Mouse (Mus musculus): Measurements from ENCODE around the gene Enah. TPM values are rescaled to one million over a fixed set of nuclear protein-coding genes. Genes with fewer than 3 reads are reported as not detected.

Enah gene
- polyA plus RNA-seq, 1 experiment from 2014 or later = 18.6 TPM

GRCm38 (mm10) chr1:181953547-181953946 is 66.2 kb downstream of the Enah start:
- H3K4me2 ChIP-seq = no peak overlapping the region
- no peak overlapping the region for H3K27ac ChIP-seq
- no peak for ATAC-seq (replicated peaks; ENCODE audit: insufficient number of reproducible peaks, insufficient read depth, low FRiP score, low read depth)
- H3K36me3 ChIP-seq = peaks cover 11% of the 10 kb centered on the region; the same call in 1 of the 2 replicates
- H3K27me3 ChIP-seq = no peaks in the 10 kb centered on the region
- peaks cover 4% of the 10 kb centered on the region for H3K4me1 ChIP-seq (replicated peaks)
- no peak overlapping the region for H3K9ac ChIP-seq
- no peaks in the 10 kb centered on the region for H3K9me3 ChIP-seq (replicated peaks)
- no peak overlapping the region for H3K4me3 ChIP-seq

DNA sequence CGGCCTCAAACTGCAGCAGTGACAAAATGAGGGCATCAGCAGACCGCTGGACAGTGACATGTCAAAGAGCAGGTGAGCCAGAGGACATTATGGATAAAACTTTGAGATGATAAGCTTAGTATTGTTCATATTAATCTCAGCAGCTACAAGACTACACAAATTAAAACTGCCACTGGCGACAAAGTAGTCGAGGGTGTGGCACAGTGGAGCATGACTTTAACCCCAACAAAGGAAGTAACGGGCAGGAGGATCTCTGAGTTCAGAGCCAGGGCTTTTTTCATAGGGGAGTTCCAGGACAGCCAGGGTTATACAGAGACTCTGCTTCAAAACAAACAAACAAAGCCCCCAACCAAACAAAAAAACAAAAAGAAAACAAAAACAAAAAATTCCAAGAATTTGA is 68.5 kb downstream of the Enah start:
- Histone ChIP-seq H3K9me3 (replicated peaks) (no peaks in the 10 kb centered on the region), H3K27ac (no peak overlapping the region), H3K4me1 (replicated peaks) (peaks cover 4% of the 10 kb centered on the region), H3K4me2 (no peak overlapping the region), H3K27me3 (no peaks in the 10 kb centered on the region), H3K36me3 (peaks cover 9% of the 10 kb centered on the region; the same call in 1 of the 2 replicates), H3K4me3 (no peak overlapping the region), H3K9ac (no peak overlapping the region)
- no peak for ATAC-seq (replicated peaks; ENCODE audit: insufficient number of reproducible peaks, insufficient read depth, low FRiP score, low read depth)
- WGBS = 78% methylated on average over 5 of the region's 5 CpGs

- no peak overlapping the region for H3K27ac ChIP-seq
- peaks cover 4% of the 10 kb centered on the region for H3K4me1 ChIP-seq (replicated peaks)
- no peaks in the 10 kb centered on the region for H3K9me3 ChIP-seq (replicated peaks)
- no peak overlapping the region for H3K4me3 ChIP-seq
- H3K36me3 ChIP-seq = peaks cover 3% of the 10 kb centered on the region; the same call in 1 of the 2 replicates
- no peak overlapping the region for H3K4me2 ChIP-seq
- H3K9ac ChIP-seq = no peak overlapping the region
- no peaks in the 10 kb centered on the region for H3K27me3 ChIP-seq
- WGBS = 91% methylated on average over 9 of the region's 9 CpGs
- ATAC-seq (replicated peaks; ENCODE audit: insufficient number of reproducible peaks, insufficient read depth, low FRiP score, low read depth) = no peak
Observed at GRCm38 (mm10) chr1:181950721-181951120, 69.1 kb downstream of the Enah start.

DNA sequence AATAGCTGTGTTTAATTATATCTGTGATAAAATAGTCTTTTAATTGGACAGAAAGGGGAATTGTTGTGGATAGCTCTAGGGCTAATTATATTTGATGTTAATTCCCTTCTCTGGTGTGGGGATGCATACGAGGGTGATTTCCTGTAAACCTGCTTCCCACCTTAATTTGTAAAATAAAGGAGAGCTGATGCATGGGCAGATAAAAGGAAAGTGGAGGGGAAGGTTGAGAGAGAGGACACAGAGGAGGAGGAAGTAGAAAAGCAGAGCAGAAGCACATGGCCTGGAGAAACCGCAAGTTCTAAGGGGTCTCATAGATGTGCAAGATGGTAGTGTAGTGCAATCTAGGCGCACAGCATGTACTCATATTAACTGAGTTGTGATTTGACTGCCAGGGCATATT is 71.6 kb downstream of the Enah start:
- H3K9ac ChIP-seq = no peak overlapping the region
- H3K27ac ChIP-seq = no peak overlapping the region
- H3K36me3 ChIP-seq = no peaks in the 10 kb centered on the region
- no peak overlapping the region for H3K4me2 ChIP-seq
- H3K4me3 ChIP-seq = no peak overlapping the region
- ATAC-seq (replicated peaks; ENCODE audit: insufficient number of reproducible peaks, insufficient read depth, low FRiP score, low read depth) = no peak
- WGBS = 93% methylated on average over 3 of the region's 3 CpGs
- no peaks in the 10 kb centered on the region for H3K9me3 ChIP-seq (replicated peaks)
- no peaks in the 10 kb centered on the region for H3K27me3 ChIP-seq
- H3K4me1 ChIP-seq (replicated peaks) = peaks cover 4% of the 10 kb centered on the region

GRCm38 (mm10) chr1:181937064-181937463 is 82.7 kb downstream of the Enah start:
- WGBS = 31% methylated on average over 2 of the region's 2 CpGs
- no peak overlapping the region for H3K4me3 ChIP-seq
- H3K36me3 ChIP-seq = no peaks in the 10 kb centered on the region
- peaks cover 6% of the 10 kb centered on the region for H3K4me1 ChIP-seq (replicated peaks)
- no peaks in the 10 kb centered on the region for H3K27me3 ChIP-seq
- ATAC-seq (replicated peaks; ENCODE audit: insufficient number of reproducible peaks, insufficient read depth, low FRiP score, low read depth) = no peak
- H3K9ac ChIP-seq = no peak overlapping the region
- H3K9me3 ChIP-seq (replicated peaks) = no peaks in the 10 kb centered on the region
- no peak overlapping the region for H3K27ac ChIP-seq
- H3K4me2 ChIP-seq = no peak overlapping the region

- no peak for ATAC-seq (replicated peaks; ENCODE audit: insufficient number of reproducible peaks, insufficient read depth, low FRiP score, low read depth)
- 47% methylated on average over 5 of the region's 5 CpGs for WGBS
Observed at GRCm38 (mm10) chr1:181928388-181928787, 91.4 kb downstream of the Enah start.

GRCm38 (mm10) chr1:181923384-181923783 is 96.4 kb downstream of the Enah start:
- H3K4me1 ChIP-seq (replicated peaks) = peaks cover 11% of the 10 kb centered on the region
- WGBS = 57% methylated on average over 24 of the region's 24 CpGs
- peak overlapping the region; percentile 20; the same call in 1 of the 2 replicates for H3K27ac ChIP-seq
- peak overlapping the region; percentile 42 for H3K4me2 ChIP-seq
- no peaks in the 10 kb centered on the region for H3K9me3 ChIP-seq (replicated peaks)
- peaks cover 10% of the 10 kb centered on the region; the same call in 1 of the 2 replicates for H3K36me3 ChIP-seq
- no peak overlapping the region for H3K9ac ChIP-seq
- peak; percentile 73 for ATAC-seq (replicated peaks; ENCODE audit: insufficient number of reproducible peaks, insufficient read depth, low FRiP score, low read depth)
- no peaks in the 10 kb centered on the region for H3K27me3 ChIP-seq
- H3K4me3 ChIP-seq = peak overlapping the region; percentile 20; the same call in 1 of the 2 replicates

More at GRCm38 (mm10) chr1:181928388-181928787, 91.4 kb downstream of the Enah start:
- no peak overlapping the region for H3K9ac ChIP-seq
- no peak overlapping the region for H3K4me3 ChIP-seq
- peaks cover 9% of the 10 kb centered on the region for H3K4me1 ChIP-seq (replicated peaks)
- H3K9me3 ChIP-seq (replicated peaks) = no peaks in the 10 kb centered on the region
- peaks cover 9% of the 10 kb centered on the region for H3K36me3 ChIP-seq
- no peak overlapping the region for H3K4me2 ChIP-seq
- H3K27me3 ChIP-seq = no peaks in the 10 kb centered on the region
- no peak overlapping the region for H3K27ac ChIP-seq

DNA sequence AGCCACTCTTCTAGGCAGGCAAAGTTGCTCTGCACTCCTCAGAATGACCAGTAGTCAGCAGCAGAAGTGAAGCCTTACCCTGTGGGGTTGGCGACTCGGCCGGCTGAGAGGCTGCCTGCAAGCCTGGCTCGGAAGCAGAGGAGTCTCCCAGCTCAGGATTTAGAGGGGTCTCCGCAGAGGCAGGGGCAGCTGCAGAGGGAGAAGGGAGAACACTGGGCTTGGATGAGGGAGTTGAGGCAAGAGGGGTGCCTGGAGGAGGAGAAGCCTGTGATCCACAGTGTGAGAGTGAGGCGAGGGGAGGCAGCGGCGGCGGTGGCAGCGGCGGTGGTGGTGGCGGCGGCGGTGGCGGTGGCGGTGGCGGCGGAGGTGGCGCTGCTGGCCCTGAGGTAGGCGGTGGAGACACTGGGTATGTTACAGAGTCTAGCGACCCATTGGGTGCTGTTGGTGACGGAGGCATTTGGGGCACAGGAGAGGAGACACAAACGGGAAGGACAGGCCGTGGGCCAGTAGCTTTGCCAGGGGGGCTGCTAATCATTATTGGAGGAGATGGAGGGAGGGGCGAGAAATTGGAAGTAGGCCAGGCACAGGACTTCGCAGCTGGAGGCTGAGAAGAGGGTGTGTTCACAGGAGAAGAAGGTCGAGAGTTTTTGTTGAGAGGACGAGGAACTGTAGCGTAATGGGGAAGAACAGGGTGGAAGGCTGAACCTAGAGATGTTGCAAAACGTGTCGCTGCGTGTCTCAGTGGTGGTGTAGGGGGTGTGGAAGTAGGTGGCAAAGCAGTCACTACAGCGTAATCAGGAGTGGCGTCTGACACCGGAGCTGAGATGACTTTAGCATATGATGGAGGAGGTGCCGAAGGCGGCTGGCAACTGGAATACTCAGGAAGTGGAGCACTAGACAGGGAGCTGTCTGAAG is 98.0 kb downstream of the Enah start:
- Histone ChIP-seq H3K4me2 (peak overlapping the region; percentile 57), H3K27ac (peak overlapping the region; percentile 67), H3K4me3 (peak overlapping the region; percentile 40), H3K9me3 (replicated peaks) (no peaks in the 10 kb centered on the region), H3K36me3 (peaks cover 14% of the 10 kb centered on the region; the same call in 1 of the 2 replicates), H3K4me1 (replicated peaks) (peaks cover 8% of the 10 kb centered on the region), H3K27me3 (no peaks in the 10 kb centered on the region), H3K9ac (peak overlapping the region; percentile 26; the same call in 1 of the 2 replicates)
- 0 out of 2 replicates have a peak, but pooled peaks have one; percentile 35 for ATAC-seq (replicated peaks; ENCODE audit: insufficient number of reproducible peaks, insufficient read depth, low FRiP score, low read depth)
- 40% methylated on average over 32 of the region's 37 CpGs for WGBS

DNA sequence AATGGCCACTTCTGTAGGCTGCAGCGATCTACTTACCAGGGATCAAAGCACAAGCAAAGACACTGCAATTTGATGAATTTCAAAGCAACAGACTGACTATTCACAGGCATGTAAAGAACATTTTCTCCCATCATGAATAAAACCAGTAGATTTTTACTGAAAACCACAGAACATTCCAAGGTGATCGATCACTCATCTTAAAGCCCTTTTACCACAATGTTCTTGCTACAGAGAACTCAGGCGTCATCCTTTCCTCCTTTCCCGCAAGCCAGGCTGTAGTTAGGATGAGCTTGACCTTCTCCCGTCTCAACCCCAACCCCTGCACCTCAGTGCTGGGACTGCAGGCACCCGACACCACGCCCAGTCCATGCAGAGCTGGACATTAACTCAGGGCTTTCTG is 107.9 kb downstream of the Enah start:
- H3K4me2 ChIP-seq = no peak overlapping the region
- 0 out of 2 replicates have a peak, but pooled peaks cover 4% of the 10 kb centered on the region for H3K4me1 ChIP-seq (replicated peaks)
- no peak overlapping the region for H3K4me3 ChIP-seq
- peaks cover 30% of the 10 kb centered on the region for H3K36me3 ChIP-seq
- H3K27ac ChIP-seq = no peak overlapping the region
- no peaks in the 10 kb centered on the region for H3K9me3 ChIP-seq (replicated peaks)
- no peak overlapping the region for H3K9ac ChIP-seq
- ATAC-seq (replicated peaks; ENCODE audit: insufficient number of reproducible peaks, insufficient read depth, low FRiP score, low read depth) = no peak
- 94% methylated on average over 7 of the region's 7 CpGs for WGBS
- H3K27me3 ChIP-seq = no peaks in the 10 kb centered on the region

DNA sequence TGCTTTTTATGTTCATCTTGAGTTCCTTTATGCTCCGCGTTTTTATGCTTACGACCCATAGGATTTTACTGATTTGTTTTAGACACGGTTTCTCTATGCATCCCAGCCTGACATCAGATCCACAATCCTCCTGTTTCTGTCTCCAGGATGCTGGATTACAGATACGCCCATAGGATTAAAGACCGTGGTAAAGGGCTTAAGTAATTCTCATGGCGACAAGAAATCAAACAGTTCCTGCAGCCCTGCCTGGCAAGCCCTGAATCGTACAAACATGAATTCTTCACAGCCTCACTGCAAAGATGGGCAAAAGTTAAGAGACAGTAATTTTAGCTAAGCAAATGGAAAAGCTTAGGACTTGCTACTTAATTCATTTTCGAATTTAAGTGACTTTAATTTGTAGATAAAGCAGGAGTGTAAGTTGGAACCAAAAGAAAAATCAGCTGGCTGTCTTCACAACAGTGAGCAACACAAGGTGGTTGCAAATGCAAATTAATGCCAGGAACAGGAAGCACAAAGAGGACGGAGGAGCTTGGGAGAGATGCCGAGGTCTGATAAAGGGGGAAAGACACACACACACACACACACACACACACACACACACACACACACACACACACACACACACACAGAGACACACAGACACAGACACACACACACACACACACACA is 118.0 kb downstream of the Enah start:
- no peak overlapping the region for H3K9ac ChIP-seq
- H3K27me3 ChIP-seq = no peaks in the 10 kb centered on the region
- no peak overlapping the region for H3K4me3 ChIP-seq
- no peaks in the 10 kb centered on the region for H3K9me3 ChIP-seq (replicated peaks)
- peaks cover 6% of the 10 kb centered on the region for H3K4me1 ChIP-seq (replicated peaks)
- no peak overlapping the region for H3K27ac ChIP-seq
- 79% methylated on average over 10 of the region's 11 CpGs for WGBS
- H3K4me2 ChIP-seq = no peak overlapping the region
- no peak for ATAC-seq (replicated peaks; ENCODE audit: insufficient number of reproducible peaks, insufficient read depth, low FRiP score, low read depth)
- H3K36me3 ChIP-seq = peaks cover 26% of the 10 kb centered on the region

GRCm38 (mm10) chr1:181900846-181901245 is 118.9 kb downstream of the Enah start:
- peak overlapping the region; percentile 37; the same call in 1 of the 2 replicates for H3K27ac ChIP-seq
- H3K4me3 ChIP-seq = no peak overlapping the region
- no peaks in the 10 kb centered on the region for H3K9me3 ChIP-seq (replicated peaks)
- H3K9ac ChIP-seq = no peak overlapping the region
- peaks cover 6% of the 10 kb centered on the region for H3K4me1 ChIP-seq (replicated peaks)
- 36% methylated on average over 1 of the region's 1 CpGs for WGBS
- no peak for ATAC-seq (replicated peaks; ENCODE audit: insufficient number of reproducible peaks, insufficient read depth, low FRiP score, low read depth)
- no peak overlapping the region for H3K4me2 ChIP-seq
- H3K36me3 ChIP-seq = peaks cover 18% of the 10 kb centered on the region
- H3K27me3 ChIP-seq = no peaks in the 10 kb centered on the region
